Mouse (Mus musculus): ENCODE measurements around the gene Zfp839. TPM values are rescaled to one million over a fixed set of nuclear protein-coding genes. Genes with fewer than 3 reads are reported as not detected.

The Zfp839 gene
- polyA plus RNA-seq, 1 experiment from 2014 or later: 1.6 TPM

DNA sequence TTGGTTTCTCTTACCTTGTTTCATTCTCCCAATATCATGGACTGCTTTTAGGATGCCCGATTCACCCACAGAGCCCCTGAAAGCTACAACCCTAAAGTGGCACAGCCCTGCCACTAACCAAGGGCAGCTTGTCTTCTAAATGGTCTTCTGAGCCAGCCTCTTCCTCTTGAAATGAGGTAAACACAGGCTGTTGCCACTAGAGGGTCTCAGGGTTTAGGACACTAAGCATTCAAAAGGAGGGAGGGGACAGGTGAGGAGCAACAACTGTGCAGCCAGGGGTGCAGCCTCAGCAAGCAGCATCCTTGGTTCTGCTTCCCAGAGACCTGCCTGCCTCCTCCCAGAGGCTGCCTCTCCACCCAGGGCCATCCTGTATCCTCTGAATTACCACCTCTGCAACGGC, 28.3 kb upstream of the Zfp839 start:
- no peak overlapping the region for H3K4me3 ChIP-seq (ENCODE audit: low read depth, low read length)
- H3K27ac ChIP-seq (ENCODE audit: low read depth, low read length): no peak overlapping the region
- H3K4me1 ChIP-seq (replicated peaks; ENCODE audit: control insufficient read depth, insufficient read depth, low read length): no peaks in the 10 kb centered on the region
- no peaks in the 10 kb centered on the region for H3K27me3 ChIP-seq (replicated peaks; ENCODE audit: control insufficient read depth, insufficient read depth, low read length)
- no peak for TF ChIP-seq CTCF (IDR thresholded peaks at IDR 0.05; ENCODE audit: low read depth)
- no peaks in the 10 kb centered on the region for H3K9me3 ChIP-seq (ENCODE audit: control insufficient read depth)
- H3K9ac ChIP-seq (ENCODE audit: low read depth, low read length): no peak overlapping the region
- WGBS: 88% methylated on average over 2 of the region's 2 CpGs
- no peak for ATAC-seq
- no peak overlapping the region for H3K4me2 ChIP-seq (replicated peaks; ENCODE audit: low read depth)
- no peaks in the 10 kb centered on the region for H3K36me3 ChIP-seq (ENCODE audit: control insufficient read depth, insufficient read depth)

DNA sequence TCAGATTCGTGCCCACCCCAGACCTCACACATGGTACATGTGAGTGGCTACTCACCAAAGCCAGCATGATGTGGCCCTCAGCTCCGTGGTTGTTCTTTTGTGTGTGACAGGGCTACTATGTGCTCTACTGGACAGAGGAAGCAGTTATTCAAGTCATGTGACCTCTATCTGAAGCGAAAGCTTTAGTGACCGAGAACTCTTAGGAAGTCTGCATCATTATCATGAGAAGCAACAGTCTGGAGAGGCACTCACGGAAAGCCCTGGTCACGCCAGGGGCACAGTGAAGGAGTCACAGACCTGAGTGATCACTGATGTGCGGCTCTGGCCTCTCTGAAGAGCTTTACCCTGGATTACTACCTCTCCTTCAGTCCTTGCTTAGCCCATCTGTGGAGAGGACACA, 27.7 kb upstream of the Zfp839 start:
- H3K4me2 ChIP-seq (replicated peaks; ENCODE audit: low read depth): no peak overlapping the region
- H3K4me1 ChIP-seq (replicated peaks; ENCODE audit: control insufficient read depth, insufficient read depth, low read length): no peaks in the 10 kb centered on the region
- H3K9ac ChIP-seq (ENCODE audit: low read depth, low read length): no peak overlapping the region
- no peak for TF ChIP-seq CTCF (IDR thresholded peaks at IDR 0.05; ENCODE audit: low read depth)
- no peaks in the 10 kb centered on the region for H3K27me3 ChIP-seq (replicated peaks; ENCODE audit: control insufficient read depth, insufficient read depth, low read length)
- no peak for ATAC-seq
- H3K9me3 ChIP-seq (ENCODE audit: control insufficient read depth): no peaks in the 10 kb centered on the region
- 83% methylated on average over 7 of the region's 7 CpGs for WGBS
- no peaks in the 10 kb centered on the region for H3K36me3 ChIP-seq (ENCODE audit: control insufficient read depth, insufficient read depth)
- H3K27ac ChIP-seq (ENCODE audit: low read depth, low read length): no peak overlapping the region
- H3K4me3 ChIP-seq (ENCODE audit: low read depth, low read length): no peak overlapping the region

DNA sequence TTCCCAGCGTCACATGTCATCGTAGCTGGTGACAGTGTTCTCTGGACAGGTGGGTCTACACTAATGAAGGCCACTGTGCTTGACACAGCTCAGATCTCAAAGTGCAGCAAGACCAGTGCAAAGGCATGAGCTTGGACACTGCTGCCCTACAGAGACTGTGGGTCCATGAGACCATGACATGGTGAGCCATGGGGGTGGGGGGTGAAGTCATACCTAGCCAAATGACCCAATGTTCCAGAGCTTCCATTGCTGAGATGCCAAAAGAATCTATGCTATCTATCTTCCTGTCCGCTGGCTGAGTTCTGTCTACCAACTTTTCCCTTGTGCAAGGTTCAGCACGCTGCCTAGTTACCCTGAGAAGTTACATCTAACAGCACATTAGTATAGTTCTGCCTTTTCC, 21.1 kb upstream of the Zfp839 start:
- Histone ChIP-seq H3K36me3 (ENCODE audit: control insufficient read depth, insufficient read depth) (no peaks in the 10 kb centered on the region), H3K9ac (ENCODE audit: low read depth, low read length) (no peak overlapping the region), H3K4me3 (ENCODE audit: low read depth, low read length) (no peak overlapping the region), H3K27me3 (replicated peaks; ENCODE audit: control insufficient read depth, insufficient read depth, low read length) (no peaks in the 10 kb centered on the region), H3K4me1 (replicated peaks; ENCODE audit: control insufficient read depth, insufficient read depth, low read length) (no peaks in the 10 kb centered on the region), H3K27ac (ENCODE audit: low read depth, low read length) (no peak overlapping the region), H3K9me3 (ENCODE audit: control insufficient read depth) (no peaks in the 10 kb centered on the region), H3K4me2 (replicated peaks; ENCODE audit: low read depth) (no peak overlapping the region)
- WGBS: 95% methylated on average over 4 of the region's 4 CpGs
- no peak for TF ChIP-seq CTCF (IDR thresholded peaks at IDR 0.05; ENCODE audit: low read depth)
- no peak for ATAC-seq

DNA sequence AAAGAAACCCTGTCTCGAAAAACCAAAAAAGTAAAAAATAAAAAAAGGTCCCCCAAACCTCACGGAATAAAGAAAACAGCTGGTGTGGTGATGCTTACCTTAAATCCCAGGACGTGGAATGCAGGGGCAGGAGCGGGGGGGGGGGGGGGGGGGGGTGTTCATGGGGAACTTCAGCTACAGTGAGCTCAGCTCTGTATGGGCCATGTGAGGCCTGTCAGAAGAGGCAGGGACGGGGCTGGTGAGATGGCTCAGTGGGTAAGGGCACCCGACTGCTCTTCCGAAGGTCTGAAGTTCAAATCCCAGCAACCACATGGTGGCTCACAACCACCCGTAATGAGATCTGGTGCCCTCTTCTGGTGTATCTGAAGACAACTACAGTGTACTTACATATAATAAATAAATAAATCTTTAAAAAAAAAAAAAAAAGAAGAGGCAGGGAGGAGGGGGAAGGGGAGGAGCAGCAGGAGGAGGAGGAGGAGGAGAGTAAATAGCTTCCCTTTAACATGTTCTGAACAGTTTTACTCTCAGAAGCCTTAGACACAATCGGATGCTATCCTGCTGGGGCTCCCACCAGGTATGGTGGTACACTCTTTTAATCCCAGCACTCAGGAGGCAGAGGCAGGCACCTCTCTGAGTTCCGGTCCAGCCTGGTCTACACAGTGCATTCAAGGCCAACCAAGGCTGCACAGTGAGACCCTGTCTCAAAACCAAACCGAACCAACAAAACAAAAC, 19.6 kb upstream of the Zfp839 start:
- Histone ChIP-seq H3K36me3 (ENCODE audit: control insufficient read depth, insufficient read depth) (no peaks in the 10 kb centered on the region), H3K9ac (ENCODE audit: low read depth, low read length) (no peak overlapping the region), H3K9me3 (ENCODE audit: control insufficient read depth) (no peaks in the 10 kb centered on the region), H3K27ac (ENCODE audit: low read depth, low read length) (no peak overlapping the region), H3K4me1 (replicated peaks; ENCODE audit: control insufficient read depth, insufficient read depth, low read length) (no peaks in the 10 kb centered on the region), H3K27me3 (replicated peaks; ENCODE audit: control insufficient read depth, insufficient read depth, low read length) (no peaks in the 10 kb centered on the region), H3K4me2 (replicated peaks; ENCODE audit: low read depth) (no peak overlapping the region), H3K4me3 (ENCODE audit: low read depth, low read length) (no peak overlapping the region)
- TF ChIP-seq CTCF (IDR thresholded peaks at IDR 0.05; ENCODE audit: low read depth): no peak
- no peak for ATAC-seq
- 91% methylated on average over 10 of the region's 11 CpGs for WGBS

DNA sequence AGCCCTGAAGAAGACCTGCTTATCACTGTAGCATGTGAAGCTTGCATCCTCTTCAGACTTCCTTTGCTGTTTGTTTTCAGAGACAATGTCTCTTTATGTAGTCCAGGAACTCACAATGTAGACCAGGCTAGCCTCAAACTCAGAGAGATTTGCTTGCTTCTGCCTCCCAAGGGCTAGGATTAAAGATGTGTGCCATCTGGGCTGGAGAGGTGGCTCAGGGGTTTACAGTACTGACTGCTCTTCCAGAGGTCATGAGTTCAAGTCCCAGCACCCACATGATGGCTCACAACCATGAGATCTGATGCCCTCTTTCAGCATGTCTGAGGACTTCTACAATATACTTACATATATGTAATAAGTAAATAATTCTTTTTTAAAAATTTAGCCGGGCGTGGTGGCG, 14.9 kb upstream of the Zfp839 start:
- H3K9me3 ChIP-seq (ENCODE audit: control insufficient read depth): no peaks in the 10 kb centered on the region
- H3K27me3 ChIP-seq (replicated peaks; ENCODE audit: control insufficient read depth, insufficient read depth, low read length): no peaks in the 10 kb centered on the region
- H3K27ac ChIP-seq (ENCODE audit: low read depth, low read length): no peak overlapping the region
- H3K9ac ChIP-seq (ENCODE audit: low read depth, low read length): no peak overlapping the region
- ATAC-seq: no peak
- H3K4me2 ChIP-seq (replicated peaks; ENCODE audit: low read depth): no peak overlapping the region
- 99% methylated on average over 3 of the region's 3 CpGs for WGBS
- H3K4me3 ChIP-seq (ENCODE audit: low read depth, low read length): no peak overlapping the region
- H3K36me3 ChIP-seq (ENCODE audit: control insufficient read depth, insufficient read depth): no peaks in the 10 kb centered on the region
- no peak for TF ChIP-seq CTCF (IDR thresholded peaks at IDR 0.05; ENCODE audit: low read depth)
- H3K4me1 ChIP-seq (replicated peaks; ENCODE audit: control insufficient read depth, insufficient read depth, low read length): no peaks in the 10 kb centered on the region

DNA sequence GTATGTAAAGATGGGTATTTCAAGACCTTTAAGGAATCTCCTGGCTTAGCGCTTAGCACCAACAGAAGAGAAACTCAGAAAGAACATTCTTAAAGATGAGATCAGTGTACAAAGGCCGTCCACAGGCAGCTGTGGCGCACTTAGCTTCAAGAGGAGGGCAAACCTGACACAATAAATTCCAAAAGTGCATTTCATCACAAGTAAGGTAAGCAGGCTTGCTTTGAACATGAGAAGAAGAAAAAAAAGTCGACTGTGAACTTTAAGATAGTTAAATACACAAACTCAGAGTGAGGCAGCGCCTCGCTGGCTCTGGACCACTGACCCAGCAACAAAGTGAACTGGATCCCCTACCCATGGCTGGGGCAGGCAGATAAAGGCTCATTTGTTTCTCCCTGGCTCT, 13.3 kb upstream of the Zfp839 start:
- no peak for ATAC-seq
- H3K4me2 ChIP-seq (replicated peaks; ENCODE audit: low read depth): no peak overlapping the region
- TF ChIP-seq CTCF (IDR thresholded peaks at IDR 0.05; ENCODE audit: low read depth): no peak
- H3K9ac ChIP-seq (ENCODE audit: low read depth, low read length): no peak overlapping the region
- H3K27me3 ChIP-seq (replicated peaks; ENCODE audit: control insufficient read depth, insufficient read depth, low read length): no peaks in the 10 kb centered on the region
- H3K27ac ChIP-seq (ENCODE audit: low read depth, low read length): no peak overlapping the region
- no peaks in the 10 kb centered on the region for H3K36me3 ChIP-seq (ENCODE audit: control insufficient read depth, insufficient read depth)
- no peak overlapping the region for H3K4me3 ChIP-seq (ENCODE audit: low read depth, low read length)
- no peaks in the 10 kb centered on the region for H3K4me1 ChIP-seq (replicated peaks; ENCODE audit: control insufficient read depth, insufficient read depth, low read length)
- WGBS: 31% methylated on average over 6 of the region's 6 CpGs
- no peaks in the 10 kb centered on the region for H3K9me3 ChIP-seq (ENCODE audit: control insufficient read depth)
